Mouse (Mus musculus): ENCODE results near the gene Hspa2. TPM values are rescaled to one million over a fixed set of nuclear protein-coding genes. Genes with fewer than 3 reads are reported as not detected.

Hspa2 gene
- polyA plus RNA-seq, 1 experiment = 3.8 TPM

- Histone ChIP-seq H3K27ac (ENCODE audit: insufficient read depth, low read length) (no peak overlapping the region), H3K4me3 (ENCODE audit: extremely low read depth, insufficient read depth, insufficient read length) (no peak overlapping the region), H3K27me3 (ENCODE audit: control insufficient read depth, insufficient read depth, low read length) (no peaks in the 10 kb centered on the region), H3K36me3 (ENCODE audit: control insufficient read depth, insufficient read depth, low read length) (no peaks in the 10 kb centered on the region), H3K4me1 (ENCODE audit: control insufficient read depth, insufficient read depth, insufficient read length) (no peaks in the 10 kb centered on the region)
- no peak for DNase-seq (ENCODE audit: low read depth in 1 of 2, low spot score in 2 of 2)
- WGBS = 88% methylated on average over 11 of the region's 11 CpGs
- TF ChIP-seq POLR2A (IDR thresholded peaks at IDR 0.05; ENCODE audit: low read depth, low read length) (no peak), CTCF (IDR thresholded peaks at IDR 0.05; ENCODE audit: extremely low read depth, insufficient read depth, insufficient read length, insufficient replicate concordance) (no peak)
Measured at GRCm38 (mm10) chr12:76446201-76446600, 42.2 kb downstream of the Hspa2 start.

DNA sequence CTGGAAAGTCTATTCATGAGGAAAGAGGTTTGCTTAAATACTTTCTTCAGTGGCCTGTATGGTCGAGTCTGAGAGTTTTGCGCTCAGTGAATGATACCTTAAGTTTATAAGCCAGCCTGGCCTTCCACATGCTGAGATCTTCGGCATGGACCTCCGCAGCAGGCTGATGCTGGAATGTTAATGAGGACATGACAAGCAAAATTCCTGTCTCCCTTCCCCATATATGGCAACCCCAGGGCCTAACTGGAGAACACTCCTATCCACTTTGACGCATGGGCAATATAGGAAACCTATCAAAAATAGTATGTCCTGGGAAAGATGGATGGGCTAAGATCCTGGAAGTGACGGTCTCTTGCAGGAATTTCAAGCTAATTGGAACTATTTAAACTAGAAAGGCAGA lies 44.2 kb downstream of the Hspa2 start:
- 83% methylated on average over 6 of the region's 6 CpGs for WGBS
- no peak for DNase-seq (ENCODE audit: low read depth in 1 of 2, low spot score in 2 of 2)

DNA sequence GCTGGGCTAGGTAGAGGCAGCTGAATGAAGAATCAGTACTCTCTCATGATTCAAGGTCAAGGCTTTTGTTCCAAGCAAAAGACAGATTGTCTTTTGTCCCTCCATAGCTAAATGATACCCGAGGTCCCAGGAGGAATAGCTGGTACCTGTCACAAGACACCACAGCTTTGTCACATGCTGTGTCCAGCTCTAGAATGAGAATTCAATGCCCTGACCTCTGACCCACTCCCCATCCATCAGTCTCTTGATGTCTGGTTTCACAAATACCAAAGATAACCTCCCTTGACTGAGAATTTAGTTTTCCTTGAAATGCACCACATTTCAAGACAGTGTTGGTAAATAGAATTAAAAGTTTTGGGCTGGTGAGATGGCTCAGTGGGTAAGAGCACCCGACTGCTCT lies 48.2 kb downstream of the Hspa2 start:
- WGBS = 78% methylated on average over 2 of the region's 2 CpGs
- Histone ChIP-seq H3K27me3 (ENCODE audit: control insufficient read depth, insufficient read depth, low read length) (no peaks in the 10 kb centered on the region), H3K4me1 (ENCODE audit: control insufficient read depth, insufficient read depth, insufficient read length) (no peaks in the 10 kb centered on the region), H3K4me3 (ENCODE audit: extremely low read depth, insufficient read depth, insufficient read length) (no peak overlapping the region), H3K27ac (ENCODE audit: insufficient read depth, low read length) (no peak overlapping the region), H3K36me3 (ENCODE audit: control insufficient read depth, insufficient read depth, low read length) (no peaks in the 10 kb centered on the region)
- no peak for TF ChIP-seq POLR2A (IDR thresholded peaks at IDR 0.05; ENCODE audit: low read depth, low read length)
- TF ChIP-seq CTCF (IDR thresholded peaks at IDR 0.05; ENCODE audit: extremely low read depth, insufficient read depth, insufficient read length, insufficient replicate concordance) = no peak
- no peak for DNase-seq (ENCODE audit: low read depth in 1 of 2, low spot score in 2 of 2)

More for the DNA sequence above, 44.2 kb downstream of the Hspa2 start:
- Histone ChIP-seq H3K4me3 (ENCODE audit: extremely low read depth, insufficient read depth, insufficient read length) (no peak overlapping the region), H3K4me1 (ENCODE audit: control insufficient read depth, insufficient read depth, insufficient read length) (no peaks in the 10 kb centered on the region), H3K27ac (ENCODE audit: insufficient read depth, low read length) (no peak overlapping the region), H3K36me3 (ENCODE audit: control insufficient read depth, insufficient read depth, low read length) (no peaks in the 10 kb centered on the region), H3K27me3 (ENCODE audit: control insufficient read depth, insufficient read depth, low read length) (no peaks in the 10 kb centered on the region)
- no peak for TF ChIP-seq CTCF (IDR thresholded peaks at IDR 0.05; ENCODE audit: extremely low read depth, insufficient read depth, insufficient read length, insufficient replicate concordance)
- TF ChIP-seq POLR2A (IDR thresholded peaks at IDR 0.05; ENCODE audit: low read depth, low read length) = no peak

Other genes with a start within 250 kb of the Hspa2 start
- 0.02 TPM in 2 replicates for gene Esr2, start 226.9 kb upstream of the Hspa2 start, polyA plus RNA-seq (2012; rRNA removed)
- not detected in 2 replicates for gene Tex21, start 157.4 kb upstream of the Hspa2 start, polyA plus RNA-seq (2012; rRNA removed)
- gene Mthfd1, start 148.9 kb upstream of the Hspa2 start, polyA plus RNA-seq (2012; rRNA removed) = 15.1 and 17.3 TPM in 2 replicates
- 0.22 and 0.29 TPM in 2 replicates for gene Akap5, start 79.3 kb upstream of the Hspa2 start, polyA plus RNA-seq (2012; rRNA removed)
- 6.9 and 7.5 TPM in 2 replicates for gene Zbtb25, start 34.6 kb upstream of the Hspa2 start, polyA plus RNA-seq (2012; rRNA removed)
- 2.1 and 2.5 TPM in 2 replicates for gene Zbtb1, start 33.9 kb upstream of the Hspa2 start, polyA plus RNA-seq (2012; rRNA removed)
- gene Ppp1r36, start 13.4 kb downstream of the Hspa2 start, polyA plus RNA-seq (2012; rRNA removed) = not detected in 2 replicates
- 15.3 and 17.3 TPM in 2 replicates for gene Plekhg3, start 126.7 kb downstream of the Hspa2 start, polyA plus RNA-seq (2012; rRNA removed)

All from spleen, adult 2 months (tissue).